Comparison of ENCODE assay signal across 8 mouse cellular contexts in genomic region chr5:105654237-105655063, GRCm38 (mm10). TPM values are rescaled to one million over a fixed set of nuclear protein-coding genes. Genes with fewer than 3 reads are reported as not detected.
DNase-seq lines count a peak whose midpoint lies in the region; ATAC-seq lines count a peak whose summit lies in the region.

No protein-coding gene starts in this region.

- ATAC-seq in hindbrain, embryonic 15.5 days (ENCODE audit: low FRiP score, low read depth), result peak; percentile 70

- no peaks in the 10 kb centered on the region for H3K36me3 ChIP-seq in hindbrain, embryonic 15.5 days

- peak; percentile 76 for DNase-seq in R1 (ENCODE audit: low read depth, low spot score)
- peak; percentile 85 to 88 for DNase-seq in cerebellum, postnatal 25 days
- DNase-seq in frontal cortex, postnatal 36 days (ENCODE audit: low spot score in 2 of 2), result peak; percentile 87 to 89
- DNase-seq in left cerebral cortex, adult 11 months (ENCODE audit: low spot score), result peak; percentile 72
- peak; percentile 83 to 89 for DNase-seq in lung, postnatal 4 days
- peak; percentile 83 for DNase-seq in retina, postnatal 1 day
- peak; percentile 47 to 75 for DNase-seq in urinary bladder, adult 18-20 months (ENCODE audit: low spot score in 2 of 2)

- H3K9me3 ChIP-seq in hindbrain, embryonic 15.5 days, result no peaks in the 10 kb centered on the region

- H3K4me1 ChIP-seq in hindbrain, embryonic 15.5 days (replicated peaks), result 0 out of 2 replicates have a peak, but pooled peaks cover 4% of the 10 kb centered on the region

- H3K4me2 ChIP-seq in hindbrain, embryonic 15.5 days, result no peak overlapping the region

- 30% methylated on average over 15 of the region's 15 CpGs for WGBS in hindbrain, embryonic 15.5 days

- H3K27me3 ChIP-seq in hindbrain, embryonic 15.5 days, result no peaks in the 10 kb centered on the region

- no peak overlapping the region for H3K27ac ChIP-seq in hindbrain, embryonic 15.5 days (replicated peaks)

- H3K9ac ChIP-seq in hindbrain, embryonic 15.5 days, result no peak overlapping the region

- H3K4me3 ChIP-seq in hindbrain, embryonic 15.5 days, result no peak overlapping the region

RNA-seq across cellular contexts. Expression of gene Lrrc8d, which starts 45.3 kb away (rescaled TPM):
- 29.7 and 35.6 TPM in 2 replicates for polyA plus RNA-seq in hindbrain, embryonic 15.5 days (2015; fragmentation: Nextera tagmentation; extraction: Ambion mirVana)
